Mouse (Mus musculus) myocyte (in vitro differentiated cells): Measurements from ENCODE around the gene Mb21d2. TPM values are rescaled to one million over a fixed set of nuclear protein-coding genes. Genes with fewer than 3 reads are reported as not detected.

Experiments used
- H3K27me3 ChIP-seq: one replicate; pipeline ENCODE4 v1.6.1; 2011; ENCODE audit not compliant: control insufficient read depth, insufficient read depth, insufficient read length
- H3K36me3 ChIP-seq: one replicate; pipeline ENCODE4 v1.6.1; 2011; ENCODE audit not compliant: control insufficient read depth, insufficient read depth
- H3K4me2 ChIP-seq: one replicate; pipeline ENCODE4 v1.6.1; 2011; ENCODE audit warnings: low read depth, control low read depth
- H3K4me3 ChIP-seq: one replicate; pipeline ENCODE4 v1.5.1; 2011; ENCODE audit warnings: mild to moderate bottlenecking, control low read depth, moderate library complexity
- H3K79me2 ChIP-seq: one replicate; pipeline ENCODE4 v1.6.1; 2011; ENCODE audit not compliant: control insufficient read depth, insufficient read depth
- H3ac ChIP-seq: one replicate; pipeline ENCODE4 v1.6.1; 2011; ENCODE audit not compliant: control insufficient read depth, insufficient read length
- CEBPB ChIP-seq: IDR thresholded peaks from 2 replicates; pipeline ENCODE4 v1.6.1; 2011; ENCODE audit warnings: mild to moderate bottlenecking, moderate library complexity; ENCODE audit not compliant: poor library complexity, insufficient read depth, severe bottlenecking
- E2F4 ChIP-seq: IDR thresholded peaks from one replicate; pipeline ENCODE4 v1.6.1; 2011; ENCODE audit warnings: mild to moderate bottlenecking, control low read depth, moderate library complexity; ENCODE audit not compliant: insufficient read depth
- MAX ChIP-seq: IDR thresholded peaks from one replicate; pipeline ENCODE4 v1.6.1; 2011; ENCODE audit warnings: low read depth, mild to moderate bottlenecking, control low read depth
- MYOD1 ChIP-seq, 3 experiments: IDR thresholded peaks; one replicate each; pipeline ENCODE4 v1.6.1; 2011; ENCODE audit warnings: control low read depth in 2 of 3, low read depth in 2 of 3, mild to moderate bottlenecking in 2 of 3, moderate library complexity in 1 of 3; ENCODE audit not compliant: insufficient read length in 2 of 3, control insufficient read depth in 1 of 3
- MYOG ChIP-seq, 3 experiments: IDR thresholded peaks; one replicate each; pipeline ENCODE4 v1.6.1; 2011; ENCODE audit warnings: control low read depth in 2 of 3, low read depth in 2 of 3, mild to moderate bottlenecking in 2 of 3; ENCODE audit not compliant: insufficient read length in 2 of 3, control insufficient read depth in 1 of 3, insufficient read depth in 1 of 3
- POLR2A ChIP-seq: IDR thresholded peaks from one replicate; pipeline ENCODE4 v1.6.1; 2011; ENCODE audit warnings: low read depth, mild to moderate bottlenecking, control low read depth, moderate library complexity; ENCODE audit not compliant: insufficient read length
- POLR2AphosphoS2 ChIP-seq: IDR thresholded peaks from one replicate; pipeline ENCODE4 v1.6.1; 2011; ENCODE audit warnings: low read depth, control low read depth; ENCODE audit not compliant: insufficient read length
- REST ChIP-seq: IDR thresholded peaks from one replicate; pipeline ENCODE4 v1.6.1; 2011; ENCODE audit warnings: mild to moderate bottlenecking, control low read depth, moderate library complexity; ENCODE audit not compliant: insufficient read depth, insufficient read length
- SRF ChIP-seq: IDR thresholded peaks from one replicate; pipeline ENCODE4 v1.6.1; 2011; ENCODE audit warnings: low read depth; ENCODE audit not compliant: control insufficient read depth, insufficient read length
- TCF12 ChIP-seq: IDR thresholded peaks from one replicate; pipeline ENCODE4 v1.6.1; 2011; ENCODE audit warnings: mild to moderate bottlenecking, control low read depth; ENCODE audit not compliant: poor library complexity, insufficient read depth, severe bottlenecking
- TCF3 ChIP-seq: IDR thresholded peaks from one replicate; pipeline ENCODE4 v1.6.1; 2011; ENCODE audit warnings: low read depth, control low read depth; ENCODE audit not compliant: insufficient read length
- USF1 ChIP-seq: IDR thresholded peaks from one replicate; pipeline ENCODE4 v1.6.1; 2011; ENCODE audit warnings: low read depth, mild to moderate bottlenecking, control low read depth, moderate library complexity
- polyA plus RNA-seq: library from polyadenylated mRNA; unstranded; fragments of >200 nt; fragmentation: generic; extraction: Trizol; gene quantifications from one replicate; pipeline ENCODE4 v1.2.1, GENCODE M21; 2012; ENCODE audit warnings: missing spikeins

Mb21d2 gene
- polyA plus RNA-seq, 1 experiment: 6.0 TPM

GRCm38 (mm10) chr16:28886201-28886745 lies 43.2 kb downstream of the Mb21d2 start:
- Histone ChIP-seq H3K36me3 (no peaks in the 10 kb centered on the region), H3K79me2 (no peaks in the 10 kb centered on the region), H3K4me2 (no peak overlapping the region), H3K27me3 (no peaks in the 10 kb centered on the region), H3ac (no peak overlapping the region), H3K4me3 (no peak overlapping the region)
- TF ChIP-seq CEBPB (no peak), REST (no peak), SRF (no peak), MAX (no peak), MYOG (IDR thresholded peaks at IDR 0.05; ENCODE audit: control insufficient read depth in 1 of 3, insufficient read depth in 1 of 3, insufficient read length in 2 of 3, low read depth in 2 of 3) (no peak), USF1 (no peak), TCF3 (no peak), E2F4 (no peak), MYOD1 (IDR thresholded peaks at IDR 0.05; ENCODE audit: control insufficient read depth in 1 of 3, insufficient read length in 2 of 3, low read depth in 2 of 3) (no peak), TCF12 (no peak), POLR2AphosphoS2 (no peak), POLR2A (no peak)

- Histone ChIP-seq H3K4me2 (no peak overlapping the region), H3ac (no peak overlapping the region), H3K79me2 (no peaks in the 10 kb centered on the region), H3K4me3 (no peak overlapping the region), H3K27me3 (no peaks in the 10 kb centered on the region), H3K36me3 (no peaks in the 10 kb centered on the region)
- no peak for TF ChIP-seq POLR2A
- no peak for TF ChIP-seq CEBPB
- no peak for TF ChIP-seq POLR2AphosphoS2
- no peak for TF ChIP-seq TCF3
- no peak for TF ChIP-seq MYOG (IDR thresholded peaks at IDR 0.05; ENCODE audit: control insufficient read depth in 1 of 3, insufficient read depth in 1 of 3, insufficient read length in 2 of 3, low read depth in 2 of 3)
- no peak for TF ChIP-seq TCF12
- TF ChIP-seq SRF: no peak
- no peak for TF ChIP-seq USF1
- TF ChIP-seq E2F4: no peak
- no peak for TF ChIP-seq MYOD1 (IDR thresholded peaks at IDR 0.05; ENCODE audit: control insufficient read depth in 1 of 3, insufficient read length in 2 of 3, low read depth in 2 of 3)
- TF ChIP-seq REST: no peak
- TF ChIP-seq MAX: no peak
Observed at GRCm38 (mm10) chr16:28885474-28885873, 44.0 kb downstream of the Mb21d2 start.

GRCm38 (mm10) chr16:28884661-28885060 lies 44.8 kb downstream of the Mb21d2 start:
- H3K4me3 ChIP-seq: no peak overlapping the region
- TF ChIP-seq POLR2A: no peak
- TF ChIP-seq SRF: no peak
- no peak for TF ChIP-seq TCF12
- TF ChIP-seq E2F4: no peak
- TF ChIP-seq POLR2AphosphoS2: no peak
- no peak for TF ChIP-seq TCF3
- no peak for TF ChIP-seq REST
- TF ChIP-seq CEBPB: no peak
- TF ChIP-seq USF1: no peak
- TF ChIP-seq MYOD1 (IDR thresholded peaks at IDR 0.05; ENCODE audit: control insufficient read depth in 1 of 3, insufficient read length in 2 of 3, low read depth in 2 of 3): no peak
- TF ChIP-seq MAX: no peak
- no peak overlapping the region for H3ac ChIP-seq
- H3K27me3 ChIP-seq: no peaks in the 10 kb centered on the region
- no peaks in the 10 kb centered on the region for H3K36me3 ChIP-seq
- H3K79me2 ChIP-seq: no peaks in the 10 kb centered on the region
- H3K4me2 ChIP-seq: no peak overlapping the region

- Histone ChIP-seq H3ac (no peak overlapping the region), H3K27me3 (no peaks in the 10 kb centered on the region), H3K36me3 (no peaks in the 10 kb centered on the region), H3K4me2 (no peak overlapping the region), H3K4me3 (no peak overlapping the region), H3K79me2 (no peaks in the 10 kb centered on the region)
- TF ChIP-seq SRF: no peak
- no peak for TF ChIP-seq POLR2AphosphoS2
- no peak for TF ChIP-seq CEBPB
- no peak for TF ChIP-seq TCF3
- no peak for TF ChIP-seq REST
- TF ChIP-seq MAX: no peak
- no peak for TF ChIP-seq TCF12
- TF ChIP-seq USF1: no peak
- no peak for TF ChIP-seq MYOD1 (IDR thresholded peaks at IDR 0.05; ENCODE audit: control insufficient read depth in 1 of 3, insufficient read length in 2 of 3, low read depth in 2 of 3)
- TF ChIP-seq E2F4: no peak
- TF ChIP-seq MYOG (IDR thresholded peaks at IDR 0.05; ENCODE audit: control insufficient read depth in 1 of 3, insufficient read depth in 1 of 3, insufficient read length in 2 of 3, low read depth in 2 of 3): no peak
Observed at GRCm38 (mm10) chr16:28883649-28884048, 45.8 kb downstream of the Mb21d2 start.
